Mouse (Mus musculus) midbrain, embryonic 13.5 days (tissue): ENCODE data around the gene Oca2. TPM values are rescaled to one million over a fixed set of nuclear protein-coding genes. Genes with fewer than 3 reads are reported as not detected.

Experiments used
- ATAC-seq: fragments of 200-750 bp; cut with Nextera tagmentation; 2 replicates; pipeline ENCODE4 v1.8.0; 2017; ENCODE audit warnings: mild to moderate bottlenecking, moderate TSS enrichment, moderate library complexity
- H3K27ac ChIP-seq: fragments of 300-500 bp; sonication (generic); 2 replicates; pipeline ENCODE4 v1.5.1; 2015; ENCODE audit warnings: inconsistent platforms, mild to moderate bottlenecking, moderate library complexity
- H3K27me3 ChIP-seq: fragments of 300-500 bp; sonication (generic); 2 replicates; pipeline ENCODE4 v1.6.1; 2015; ENCODE audit warnings: mild to moderate bottlenecking, inconsistent platforms
- H3K36me3 ChIP-seq: fragments of 300-500 bp; sonication (generic); 2 replicates; pipeline ENCODE4 v1.6.1; 2015; ENCODE audit warnings: mild to moderate bottlenecking, inconsistent platforms
- H3K4me1 ChIP-seq: fragments of 300-500 bp; sonication (generic); replicated peaks from 2 replicates; pipeline ENCODE4 v1.6.1; 2015; ENCODE audit warnings: inconsistent platforms
- H3K4me2 ChIP-seq: fragments of 300-500 bp; sonication (generic); replicated peaks from 2 replicates; pipeline ENCODE4 v1.6.1; 2015; ENCODE audit warnings: moderate library complexity, mild to moderate bottlenecking, inconsistent platforms
- H3K4me3 ChIP-seq: fragments of 300-500 bp; sonication (generic); replicated peaks from 2 replicates; pipeline ENCODE4 v1.5.1; 2015; ENCODE audit warnings: mild to moderate bottlenecking, inconsistent platforms
- H3K9ac ChIP-seq: fragments of 300-500 bp; sonication (generic); replicated peaks from 2 replicates; pipeline ENCODE4 v1.6.1; 2015; ENCODE audit warnings: mild to moderate bottlenecking, inconsistent platforms
- H3K9me3 ChIP-seq: fragments of 300-500 bp; sonication (generic); 2 replicates; pipeline ENCODE4 v1.6.1; 2016; ENCODE audit warnings: mild to moderate bottlenecking, inconsistent platforms
- WGBS: fragments of 180-500 bp; shearing (Covaris S2); methylation state at CpG from one replicate; pipeline ENCODE4 v1.1.7; 2015; 5-methylcytosine and 5-hydroxymethylcytosine counted together
- polyA plus RNA-seq: library from polyadenylated mRNA; unstranded; fragments of >200 nt; fragmentation: Nextera tagmentation; extraction: Ambion mirVana; gene quantifications from 2 replicates; pipeline ENCODE4 v1.2.1, GENCODE M21; 2015

Gene Oca2
- polyA plus RNA-seq: 0.09 and 0.15 TPM in 2 replicates

GRCm38 (mm10) chr7:56239543-56239942 is at the start of gene Oca2:
Gene Oca2, plus strand, starts transcription at chr7:56239760.
- H3K27me3 ChIP-seq: no peaks in the 10 kb centered on the region

GRCm38 (mm10) chr7:56191041-56191440 is 48.5 kb upstream of the Oca2 start:
- no peaks in the 10 kb centered on the region for H3K27me3 ChIP-seq
- H3K9ac ChIP-seq: no peak overlapping the region
- H3K4me3 ChIP-seq: no peak overlapping the region
- no peak overlapping the region for H3K27ac ChIP-seq
- no peaks in the 10 kb centered on the region for H3K9me3 ChIP-seq
- peaks cover 67% of the 10 kb centered on the region for H3K36me3 ChIP-seq
- 93% methylated on average over 6 of the region's 6 CpGs for WGBS
- H3K4me1 ChIP-seq: no peaks in the 10 kb centered on the region
- no peak overlapping the region for H3K4me2 ChIP-seq
- no peak for ATAC-seq

More at GRCm38 (mm10) chr7:56239543-56239942, at the start of gene Oca2:
- WGBS: 43% methylated on average over 3 of the region's 3 CpGs
- Histone ChIP-seq H3K4me1 (peaks cover 13% of the 10 kb centered on the region), H3K4me2 (no peak within 1 kb of the TSS), H3K27ac (no peak within 1 kb of the TSS), H3K4me3 (no peak within 1 kb of the TSS), H3K36me3 (no peaks in the 10 kb centered on the region), H3K9me3 (no peaks in the 10 kb centered on the region), H3K9ac (no peak within 1 kb of the TSS)
- no peak for ATAC-seq

GRCm38 (mm10) chr7:56191661-56192060 is 47.9 kb upstream of the Oca2 start:
- Histone ChIP-seq H3K4me3 (no peak overlapping the region), H3K9me3 (no peaks in the 10 kb centered on the region), H3K36me3 (peaks cover 68% of the 10 kb centered on the region), H3K27ac (no peak overlapping the region), H3K27me3 (no peaks in the 10 kb centered on the region), H3K4me2 (no peak overlapping the region), H3K9ac (no peak overlapping the region), H3K4me1 (no peaks in the 10 kb centered on the region)
- no peak for ATAC-seq
- WGBS: 71% methylated on average over 4 of the region's 4 CpGs

DNA sequence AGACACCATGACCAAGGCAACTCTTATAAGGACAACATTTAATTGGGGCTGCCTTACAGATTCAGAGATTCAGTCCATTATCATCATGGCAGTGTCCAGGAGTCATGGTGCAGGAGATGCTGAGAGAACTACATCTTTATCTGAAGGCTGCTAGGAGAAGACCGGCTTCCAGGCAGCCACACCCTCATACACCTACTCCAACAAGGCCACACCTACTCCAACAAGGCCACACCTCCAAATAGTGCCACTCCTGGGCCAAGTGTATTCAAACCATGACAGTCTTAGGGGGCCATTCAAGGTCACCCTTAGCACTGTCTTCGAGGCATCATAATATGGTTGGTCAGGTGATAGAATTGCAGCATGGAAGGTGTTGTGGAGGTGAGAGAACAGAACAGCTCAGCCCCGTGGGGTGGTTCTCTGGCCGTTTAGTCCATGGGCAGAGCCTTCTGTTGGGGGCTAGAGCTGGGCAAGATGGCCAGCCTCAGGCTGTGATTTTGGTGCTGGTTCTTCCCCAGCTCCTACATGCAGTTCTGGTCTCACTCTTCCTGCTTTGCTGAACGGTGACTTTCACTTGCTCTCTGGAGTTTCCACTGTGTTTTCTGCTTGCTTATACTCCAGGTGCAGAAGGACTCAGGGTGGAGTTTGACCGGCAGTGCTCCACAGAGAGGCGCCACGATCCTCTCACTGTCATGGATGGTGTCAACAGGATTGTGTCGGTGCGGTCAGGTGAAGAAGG is 37.9 kb upstream of the Oca2 start:
- Histone ChIP-seq H3K4me1 (no peaks in the 10 kb centered on the region), H3K9ac (no peak overlapping the region), H3K9me3 (no peaks in the 10 kb centered on the region), H3K4me3 (no peak overlapping the region), H3K4me2 (no peak overlapping the region), H3K27me3 (no peaks in the 10 kb centered on the region), H3K27ac (no peak overlapping the region), H3K36me3 (peaks cover 84% of the 10 kb centered on the region)
- ATAC-seq: 0 out of 2 replicates have a peak, but pooled peaks have one; percentile 6
- 92% methylated on average over 10 of the region's 10 CpGs for WGBS

DNA sequence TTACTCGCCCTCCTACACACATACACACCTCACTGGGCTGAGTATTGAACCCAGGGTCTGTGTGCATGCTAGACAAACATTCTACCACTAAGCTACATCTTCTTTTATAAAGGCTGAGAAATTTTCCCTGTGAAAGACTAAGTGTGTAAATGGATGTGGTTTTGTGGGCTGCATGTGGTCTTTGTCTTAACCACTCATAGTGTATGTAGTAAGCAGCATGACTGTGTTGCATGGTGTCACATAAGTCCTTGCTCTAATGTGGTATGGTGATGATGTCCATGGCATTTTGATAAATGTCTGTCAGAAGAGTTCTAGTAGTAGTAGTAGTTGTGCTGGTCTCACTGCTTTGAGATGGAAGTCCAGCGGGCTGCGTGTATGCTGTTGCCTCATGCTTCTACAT is 36.7 kb upstream of the Oca2 start:
- H3K4me2 ChIP-seq: no peak overlapping the region
- no peak overlapping the region for H3K27ac ChIP-seq
- no peak overlapping the region for H3K4me3 ChIP-seq
- H3K36me3 ChIP-seq: peaks cover 80% of the 10 kb centered on the region
- no peak for ATAC-seq
- WGBS: 97% methylated on average over 3 of the region's 3 CpGs
- no peaks in the 10 kb centered on the region for H3K9me3 ChIP-seq
- H3K27me3 ChIP-seq: no peaks in the 10 kb centered on the region
- no peak overlapping the region for H3K9ac ChIP-seq
- no peaks in the 10 kb centered on the region for H3K4me1 ChIP-seq

DNA sequence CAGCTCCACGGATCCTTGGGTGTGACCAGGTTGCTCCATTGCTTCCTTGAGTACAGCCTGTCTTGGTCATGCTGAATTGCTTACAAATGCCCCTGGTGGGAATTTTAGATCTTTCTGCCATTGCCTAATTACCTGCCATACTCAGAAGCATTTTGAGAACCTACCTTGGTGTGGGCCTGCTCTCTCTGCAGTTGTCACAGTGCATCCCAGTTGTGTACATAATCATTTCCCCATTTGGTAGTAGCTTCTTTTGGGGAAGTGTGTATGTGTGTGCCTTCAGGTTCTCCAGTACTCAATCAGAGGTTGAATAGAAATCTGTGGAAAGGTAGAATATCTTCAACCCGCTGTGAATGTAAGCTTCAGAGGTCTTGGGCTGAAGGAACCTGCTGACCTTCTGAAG is 36.3 kb upstream of the Oca2 start:
- WGBS: 96% methylated on average over 2 of the region's 2 CpGs
- no peak for ATAC-seq
- Histone ChIP-seq H3K36me3 (peaks cover 78% of the 10 kb centered on the region), H3K9ac (no peak overlapping the region), H3K4me3 (no peak overlapping the region), H3K4me1 (no peaks in the 10 kb centered on the region), H3K4me2 (no peak overlapping the region), H3K27me3 (no peaks in the 10 kb centered on the region), H3K9me3 (no peaks in the 10 kb centered on the region), H3K27ac (no peak overlapping the region)

DNA sequence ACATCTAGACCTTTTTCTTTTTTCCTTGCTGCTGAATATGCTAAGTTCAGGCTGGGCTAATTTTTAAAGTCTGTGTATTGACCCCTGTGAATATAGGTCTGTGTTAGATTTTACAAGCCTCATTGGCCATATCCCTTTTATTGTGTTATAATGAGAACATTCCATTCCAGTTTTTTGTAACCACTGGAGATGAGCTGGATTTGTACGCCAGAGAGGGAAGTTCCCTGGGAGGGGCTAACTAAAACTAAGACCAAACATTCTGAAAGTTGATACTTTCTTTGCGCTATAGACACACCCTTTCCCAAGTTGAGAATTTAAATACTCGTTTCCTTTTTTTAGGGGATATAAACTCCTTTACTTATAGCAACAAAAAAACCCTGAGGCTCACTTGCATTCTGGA is 34.7 kb upstream of the Oca2 start:
- H3K27me3 ChIP-seq: no peaks in the 10 kb centered on the region
- ATAC-seq: no peak
- no peak overlapping the region for H3K27ac ChIP-seq
- no peaks in the 10 kb centered on the region for H3K9me3 ChIP-seq
- H3K4me2 ChIP-seq: no peak overlapping the region
- H3K4me3 ChIP-seq: no peak overlapping the region
- no peak overlapping the region for H3K9ac ChIP-seq
- H3K4me1 ChIP-seq: no peaks in the 10 kb centered on the region
- WGBS: 41% methylated on average over 3 of the region's 3 CpGs
- peaks cover 81% of the 10 kb centered on the region for H3K36me3 ChIP-seq

- no peaks in the 10 kb centered on the region for H3K27me3 ChIP-seq
- no peak overlapping the region for H3K4me2 ChIP-seq
- H3K36me3 ChIP-seq: peaks cover 91% of the 10 kb centered on the region
- no peak overlapping the region for H3K4me3 ChIP-seq
- WGBS: 91% methylated on average over 6 of the region's 6 CpGs
- H3K9ac ChIP-seq: no peak overlapping the region
- no peak for ATAC-seq
- H3K4me1 ChIP-seq: no peaks in the 10 kb centered on the region
- H3K27ac ChIP-seq: no peak overlapping the region
- H3K9me3 ChIP-seq: no peaks in the 10 kb centered on the region
Observed at GRCm38 (mm10) chr7:56220811-56221210, 18.7 kb upstream of the Oca2 start.

- Histone ChIP-seq H3K4me3 (no peak overlapping the region), H3K9me3 (no peaks in the 10 kb centered on the region), H3K27ac (no peak overlapping the region), H3K36me3 (peaks cover 30% of the 10 kb centered on the region), H3K4me2 (no peak overlapping the region), H3K27me3 (no peaks in the 10 kb centered on the region), H3K4me1 (peaks cover 13% of the 10 kb centered on the region), H3K9ac (no peak overlapping the region)
- WGBS: 12% methylated on average over 5 of the region's 5 CpGs
- peak; percentile 70 for ATAC-seq
Observed at GRCm38 (mm10) chr7:56235794-56236423, 3.7 kb upstream of the Oca2 start.

DNA sequence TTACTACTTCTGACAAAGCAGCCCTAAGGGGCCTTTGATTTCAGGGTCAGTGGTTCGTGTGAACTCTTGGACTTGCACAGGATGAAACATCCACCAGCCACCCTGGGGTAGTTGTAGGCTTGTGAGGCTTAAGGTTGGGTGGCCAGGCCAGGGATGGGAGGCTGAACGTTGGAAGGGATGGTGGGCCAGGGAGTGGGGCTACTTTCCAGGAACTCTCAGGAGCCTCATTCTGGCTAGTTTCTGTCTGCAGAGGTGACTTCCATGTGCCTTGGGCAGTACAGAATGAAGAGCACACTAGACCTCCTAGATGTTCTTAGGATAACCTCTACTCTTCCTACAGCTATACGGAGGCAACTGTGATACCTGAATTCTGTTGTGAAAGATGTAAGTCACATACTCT is 2.9 kb upstream of the Oca2 start:
- Histone ChIP-seq H3K9ac (no peak overlapping the region), H3K4me3 (no peak overlapping the region), H3K27me3 (no peaks in the 10 kb centered on the region), H3K4me1 (peaks cover 13% of the 10 kb centered on the region), H3K36me3 (peaks cover 24% of the 10 kb centered on the region), H3K9me3 (no peaks in the 10 kb centered on the region), H3K27ac (no peak overlapping the region), H3K4me2 (no peak overlapping the region)
- 46% methylated on average over 3 of the region's 3 CpGs for WGBS
- ATAC-seq: no peak

DNA sequence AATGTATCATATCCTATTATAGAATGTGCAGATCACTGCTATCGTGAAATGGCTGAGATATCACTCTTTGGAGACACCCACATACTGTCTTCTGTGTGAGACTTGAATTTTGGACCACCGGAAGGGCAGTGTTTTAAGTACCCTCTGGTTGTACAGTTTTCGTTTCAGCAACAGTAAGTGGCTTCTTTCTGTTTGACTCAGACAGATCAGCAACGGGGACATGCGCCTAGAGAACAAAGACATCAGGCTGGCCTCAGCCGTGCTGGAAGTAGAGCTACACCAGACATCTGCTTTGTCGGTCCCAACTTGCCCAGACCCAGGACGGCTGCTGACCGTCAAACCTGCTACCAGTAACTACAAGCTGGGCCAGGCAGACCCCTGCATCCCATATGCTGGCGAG is 15.0 kb downstream of the Oca2 start:
- Histone ChIP-seq H3K27me3 (no peaks in the 10 kb centered on the region), H3K4me2 (no peak overlapping the region), H3K27ac (no peak overlapping the region), H3K4me3 (no peak overlapping the region), H3K36me3 (no peaks in the 10 kb centered on the region), H3K9ac (no peak overlapping the region), H3K4me1 (no peaks in the 10 kb centered on the region), H3K9me3 (no peaks in the 10 kb centered on the region)
- ATAC-seq: no peak
- WGBS: 85% methylated on average over 10 of the region's 10 CpGs

DNA sequence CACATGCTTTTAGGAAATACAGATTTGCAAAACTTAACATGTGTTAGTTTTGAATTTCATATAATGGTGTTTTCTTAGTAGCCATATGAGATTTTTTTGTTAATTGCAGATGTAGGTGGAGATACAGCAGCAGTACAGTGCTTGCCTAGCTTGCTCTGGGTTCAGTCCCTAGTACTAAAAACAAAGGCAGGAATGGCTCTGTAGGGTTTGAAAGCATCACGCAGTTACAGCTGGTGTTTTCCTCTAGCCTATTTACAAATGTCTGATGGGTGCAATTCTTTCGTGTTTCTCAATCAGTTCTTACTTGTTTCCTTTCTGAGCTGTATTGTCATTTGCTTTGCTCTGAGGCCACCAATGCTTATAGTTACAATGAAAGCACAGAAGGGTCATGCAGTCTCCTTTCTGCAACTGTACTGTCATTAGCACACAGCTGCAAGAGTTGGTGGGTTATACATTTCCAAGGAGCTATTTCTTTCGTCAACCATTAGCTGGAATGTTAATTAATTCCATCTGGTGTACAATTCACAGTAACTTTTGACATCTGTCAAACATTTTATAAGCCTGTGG is 18.4 kb downstream of the Oca2 start:
- WGBS: 77% methylated on average over 3 of the region's 3 CpGs
- H3K27me3 ChIP-seq: no peaks in the 10 kb centered on the region
- no peak overlapping the region for H3K9ac ChIP-seq
- H3K4me3 ChIP-seq: no peak overlapping the region
- no peak for ATAC-seq
- no peak overlapping the region for H3K27ac ChIP-seq
- no peaks in the 10 kb centered on the region for H3K4me1 ChIP-seq
- H3K9me3 ChIP-seq: no peaks in the 10 kb centered on the region
- H3K36me3 ChIP-seq: no peaks in the 10 kb centered on the region
- no peak overlapping the region for H3K4me2 ChIP-seq
